Mouse (Mus musculus): ENCODE results near the gene Echs1. TPM values are rescaled to one million over a fixed set of nuclear protein-coding genes. Genes with fewer than 3 reads are reported as not detected.
A peak's percentile ranks its signal among the peaks of the same experiment; 100 is the strongest.

Echs1 gene
- polyA plus RNA-seq, 1 experiment from 2014 or later = 133 TPM

DNA sequence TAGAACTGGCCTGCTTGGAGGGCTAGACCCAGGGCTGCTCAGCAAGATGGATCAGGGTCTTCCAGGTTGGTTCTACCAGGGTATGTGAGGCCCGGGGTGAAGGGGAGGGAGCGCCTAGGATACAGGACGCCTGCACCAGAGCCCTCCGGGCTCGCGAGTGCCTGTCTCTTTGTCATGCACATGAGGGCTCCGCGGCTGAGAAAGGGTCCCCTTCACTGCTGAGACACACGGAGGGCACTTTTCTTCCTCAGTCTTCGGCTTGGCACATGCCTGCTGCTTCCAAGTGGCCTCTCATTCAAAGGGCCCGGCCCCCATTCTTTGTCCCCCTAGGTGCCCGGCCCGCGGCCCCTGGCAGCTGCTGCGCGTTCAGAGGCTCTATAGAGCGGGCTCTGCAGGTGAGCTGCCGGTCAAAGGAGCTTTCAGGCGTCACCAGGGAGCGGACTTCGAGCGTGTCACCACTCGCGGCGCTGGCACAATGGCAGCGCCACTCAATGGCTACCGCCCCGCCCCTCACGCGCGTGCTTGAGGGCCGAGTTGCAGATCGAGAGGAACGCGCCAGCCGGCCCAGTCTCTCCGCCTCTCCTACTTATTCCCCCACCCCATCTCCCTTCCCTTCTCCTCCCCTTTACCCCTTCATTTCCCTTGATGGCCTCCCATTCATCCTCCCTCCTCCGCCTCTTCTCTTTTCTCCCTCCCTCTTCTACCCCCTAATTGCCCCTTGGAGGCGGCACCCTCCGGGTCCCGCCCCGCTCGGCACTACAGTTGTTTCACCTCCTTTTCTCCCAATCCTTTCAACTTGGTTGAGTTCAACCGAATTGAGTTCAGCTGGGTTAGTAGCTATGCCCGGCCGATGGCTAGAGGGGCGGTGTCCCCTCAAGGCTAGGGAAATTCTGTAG is 55.1 kb downstream of the Echs1 start:
- TF ChIP-seq CTCF (IDR thresholded peaks at IDR 0.05) (0 out of 2 replicates have a peak, but pooled peaks have one; percentile 2), EP300 (IDR thresholded peaks at IDR 0.05) (no peak)
- Histone ChIP-seq H3K9me3 (ENCODE audit: low read length) (no peaks in the 10 kb centered on the region), H3K27ac (ENCODE audit: low read length) (no peak overlapping the region), H3K4me2 (replicated peaks; ENCODE audit: low read depth, low read length) (peak overlapping the region; percentile 45), H3K4me3 (ENCODE audit: low read depth, low read length) (peak overlapping the region; percentile 25; the same call in 1 of the 2 replicates), H3K27me3 (replicated peaks; ENCODE audit: insufficient read depth, low read length) (peaks cover 67% of the 10 kb centered on the region), H3K4me1 (ENCODE audit: insufficient read depth, low read depth, low read length) (0 out of 2 replicates have a peak, but pooled peaks cover 8% of the 10 kb centered on the region), H3K9ac (replicated peaks; ENCODE audit: low read depth) (no peak overlapping the region), H3K36me3 (ENCODE audit: insufficient read depth, low read length) (no peaks in the 10 kb centered on the region)
- ATAC-seq (peak; percentile 49), DNase-seq (ENCODE audit: low spot score) (peak; percentile 46)
- 2% methylated on average over 45 of the region's 47 CpGs for WGBS

DNA sequence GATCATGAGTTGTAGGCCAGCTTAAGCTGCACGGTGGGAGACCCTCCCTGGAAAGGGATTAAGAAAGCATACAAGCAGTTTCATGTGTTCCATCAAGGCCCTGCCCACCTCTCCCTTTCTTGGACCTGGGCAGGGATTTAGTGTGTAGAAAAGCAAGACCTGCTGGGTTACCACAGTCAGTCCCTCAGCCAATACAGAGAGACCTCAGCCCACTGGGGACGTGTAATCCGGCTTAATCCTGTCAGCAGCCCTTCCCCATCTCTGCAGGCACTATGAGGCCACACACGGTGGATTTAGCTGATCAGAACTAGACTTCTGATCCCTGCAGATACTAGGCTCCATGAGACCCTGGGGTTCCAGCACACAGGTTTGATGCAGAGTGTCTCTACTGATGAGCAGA is 56.7 kb downstream of the Echs1 start:
- no peaks in the 10 kb centered on the region for H3K36me3 ChIP-seq (ENCODE audit: insufficient read depth, low read length)
- no peak overlapping the region for H3K27ac ChIP-seq (ENCODE audit: low read length)
- ATAC-seq (no peak), DNase-seq (ENCODE audit: low spot score) (no peak)
- H3K9ac ChIP-seq (replicated peaks; ENCODE audit: low read depth) = no peak overlapping the region
- no peak overlapping the region for H3K4me3 ChIP-seq (ENCODE audit: low read depth, low read length)
- H3K4me2 ChIP-seq (replicated peaks; ENCODE audit: low read depth, low read length) = no peak overlapping the region
- TF ChIP-seq CTCF (IDR thresholded peaks at IDR 0.05) = no peak
- TF ChIP-seq EP300 (IDR thresholded peaks at IDR 0.05) = no peak
- H3K27me3 ChIP-seq (replicated peaks; ENCODE audit: insufficient read depth, low read length) = peaks cover 72% of the 10 kb centered on the region
- 42% methylated on average over 4 of the region's 4 CpGs for WGBS
- H3K4me1 ChIP-seq (ENCODE audit: insufficient read depth, low read depth, low read length) = 0 out of 2 replicates have a peak, but pooled peaks cover 8% of the 10 kb centered on the region
- H3K9me3 ChIP-seq (ENCODE audit: low read length) = no peaks in the 10 kb centered on the region

DNA sequence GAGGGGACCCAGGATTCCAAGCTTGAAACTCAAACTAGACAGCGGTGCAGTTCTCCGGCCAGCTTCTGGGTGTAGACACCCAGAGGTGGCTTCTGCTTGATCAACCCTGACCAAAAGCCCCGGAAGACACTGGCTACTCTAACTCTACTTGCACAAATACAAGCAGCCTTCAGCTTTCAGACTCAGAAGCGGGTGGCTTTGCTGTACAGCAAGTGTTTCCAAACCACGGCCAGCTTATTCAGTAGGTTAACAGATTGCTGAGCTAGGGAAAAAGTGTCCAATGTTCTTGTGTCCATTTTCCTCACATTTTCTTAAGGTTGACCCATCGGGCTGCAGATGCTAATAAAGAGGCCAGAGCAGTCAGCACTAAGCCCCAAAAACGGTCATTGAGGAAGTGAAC is 57.7 kb downstream of the Echs1 start:
- Histone ChIP-seq H3K36me3 (ENCODE audit: insufficient read depth, low read length) (no peaks in the 10 kb centered on the region), H3K27me3 (replicated peaks; ENCODE audit: insufficient read depth, low read length) (peaks cover 67% of the 10 kb centered on the region), H3K4me2 (replicated peaks; ENCODE audit: low read depth, low read length) (peak overlapping the region; percentile 57), H3K9me3 (ENCODE audit: low read length) (no peaks in the 10 kb centered on the region), H3K4me1 (ENCODE audit: insufficient read depth, low read depth, low read length) (0 out of 2 replicates have a peak, but pooled peaks cover 8% of the 10 kb centered on the region), H3K27ac (ENCODE audit: low read length) (no peak overlapping the region), H3K4me3 (ENCODE audit: low read depth, low read length) (no peak overlapping the region), H3K9ac (replicated peaks; ENCODE audit: low read depth) (no peak overlapping the region)
- ATAC-seq = no peak
- WGBS = 26% methylated on average over 7 of the region's 7 CpGs
- TF ChIP-seq CTCF (IDR thresholded peaks at IDR 0.05) (no peak), EP300 (IDR thresholded peaks at IDR 0.05) (no peak)
- no peak for DNase-seq (ENCODE audit: low spot score)

DNA sequence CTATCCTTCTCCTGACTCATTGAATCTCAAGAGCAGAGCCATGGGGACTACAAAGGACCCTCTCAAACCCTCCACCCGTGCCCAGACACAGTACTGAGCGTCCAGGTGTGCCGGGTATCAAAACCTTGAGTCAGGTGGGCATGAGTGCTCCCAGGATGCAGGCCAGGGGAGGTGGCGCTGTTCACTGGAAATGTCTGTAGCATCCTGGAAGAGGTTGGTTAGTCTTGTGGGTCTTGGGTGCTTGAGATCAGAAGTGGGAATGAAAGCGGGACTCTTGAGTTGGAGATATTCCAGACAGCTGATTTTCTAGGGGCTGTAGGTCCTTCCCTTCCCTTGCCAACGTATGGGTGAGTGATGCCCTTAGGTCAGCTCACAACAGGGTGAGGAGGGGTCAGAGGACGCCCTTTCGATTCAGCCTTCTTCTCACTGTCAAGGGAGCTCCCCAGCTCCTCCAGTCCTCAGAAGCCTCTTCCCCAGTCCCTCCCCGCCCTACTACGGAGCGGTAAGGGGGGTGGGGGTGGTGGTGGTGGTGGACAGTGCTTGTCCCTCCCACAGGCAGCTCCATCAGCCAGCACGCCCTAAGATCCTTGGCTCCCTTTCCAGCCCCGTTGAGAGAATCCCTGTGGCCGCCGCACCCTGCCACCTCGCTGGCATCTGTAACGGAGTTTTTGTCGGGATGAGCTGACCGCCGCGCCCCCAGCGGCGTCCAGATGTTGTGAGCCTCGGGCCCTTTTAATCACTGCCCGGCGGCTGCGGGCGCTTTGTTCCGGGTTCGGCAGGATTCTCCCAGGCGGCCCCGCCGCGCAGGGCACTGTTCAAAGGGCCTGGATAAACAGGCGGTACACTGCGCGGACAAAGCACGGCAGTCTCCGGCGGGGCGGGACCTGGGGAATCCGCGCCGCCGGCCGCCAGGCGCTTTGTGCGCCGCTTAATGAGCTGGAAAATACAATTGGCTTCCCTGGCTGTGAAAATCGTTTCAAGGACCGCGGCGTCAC is 58.6 kb downstream of the Echs1 start:
- no peaks in the 10 kb centered on the region for H3K9me3 ChIP-seq (ENCODE audit: low read length)
- H3K27me3 ChIP-seq (replicated peaks; ENCODE audit: insufficient read depth, low read length) = peaks cover 64% of the 10 kb centered on the region
- peak; percentile 20; the same call in 1 of the 2 replicates for TF ChIP-seq CTCF (IDR thresholded peaks at IDR 0.05)
- no peak for TF ChIP-seq EP300 (IDR thresholded peaks at IDR 0.05)
- 3% methylated on average over 52 of the region's 53 CpGs for WGBS
- no peak overlapping the region for H3K27ac ChIP-seq (ENCODE audit: low read length)
- no peaks in the 10 kb centered on the region for H3K36me3 ChIP-seq (ENCODE audit: insufficient read depth, low read length)
- H3K4me1 ChIP-seq (ENCODE audit: insufficient read depth, low read depth, low read length) = 0 out of 2 replicates have a peak, but pooled peaks cover 8% of the 10 kb centered on the region
- H3K9ac ChIP-seq (replicated peaks; ENCODE audit: low read depth) = no peak overlapping the region
- ATAC-seq (peak; percentile 46; the same call in 1 of the 2 replicates), DNase-seq (ENCODE audit: low spot score) (peak; percentile 25)
- peak overlapping the region; percentile 57 for H3K4me2 ChIP-seq (replicated peaks; ENCODE audit: low read depth, low read length)
- peak overlapping the region; percentile 29 for H3K4me3 ChIP-seq (ENCODE audit: low read depth, low read length)

Other genes starting within 250 kb of the Echs1 start
- gene Kndc1, start 221.8 kb downstream of the Echs1 start, polyA plus RNA-seq (2015; fragmentation: Nextera tagmentation; extraction: Ambion mirVana) = 0.97 and 0.98 TPM in 2 replicates
- not detected in 2 replicates for gene Utf1, start 172.7 kb downstream of the Echs1 start, polyA plus RNA-seq (2015; fragmentation: Nextera tagmentation; extraction: Ambion mirVana)
- 5.6 and 7.3 TPM in 2 replicates for gene 6430531B16Rik, start 137.7 kb downstream of the Echs1 start, polyA plus RNA-seq (2015; fragmentation: Nextera tagmentation; extraction: Ambion mirVana)
- gene Adam8, start 123.9 kb downstream of the Echs1 start, polyA plus RNA-seq (2015; fragmentation: Nextera tagmentation; extraction: Ambion mirVana) = 5.8 and 7.0 TPM in 2 replicates
- 21.5 and 23.0 TPM in 2 replicates for gene Zfp511, start 80.1 kb downstream of the Echs1 start, polyA plus RNA-seq (2015; fragmentation: Nextera tagmentation; extraction: Ambion mirVana)
- 20.8 and 22.4 TPM in 2 replicates for gene Tubgcp2, start 79.8 kb downstream of the Echs1 start, polyA plus RNA-seq (2015; fragmentation: Nextera tagmentation; extraction: Ambion mirVana)
- not detected in 2 replicates for gene Msx3, start 67.4 kb downstream of the Echs1 start, polyA plus RNA-seq (2015; fragmentation: Nextera tagmentation; extraction: Ambion mirVana)
- 0.29 TPM in 2 replicates for gene Caly, start 33.9 kb downstream of the Echs1 start, polyA plus RNA-seq (2015; fragmentation: Nextera tagmentation; extraction: Ambion mirVana)
- not detected in 2 replicates for gene Prap1, start 23.1 kb downstream of the Echs1 start, polyA plus RNA-seq (2015; fragmentation: Nextera tagmentation; extraction: Ambion mirVana)
- gene Fuom, start 14.0 kb downstream of the Echs1 start, polyA plus RNA-seq (2015; fragmentation: Nextera tagmentation; extraction: Ambion mirVana) = 18.8 and 19.0 TPM in 2 replicates
- 16.1 and 17.3 TPM in 2 replicates for gene Paox, start 677 bp downstream of the Echs1 start, polyA plus RNA-seq (2015; fragmentation: Nextera tagmentation; extraction: Ambion mirVana)
- 15.9 and 20.7 TPM in 2 replicates for gene Mtg1, start 21.1 kb upstream of the Echs1 start, polyA plus RNA-seq (2015; fragmentation: Nextera tagmentation; extraction: Ambion mirVana)
- 0.10 and 0.19 TPM in 2 replicates for gene Sprn, start 38.4 kb upstream of the Echs1 start, polyA plus RNA-seq (2015; fragmentation: Nextera tagmentation; extraction: Ambion mirVana)
- gene Olfr522, start 48.3 kb upstream of the Echs1 start, polyA plus RNA-seq (2015; fragmentation: Nextera tagmentation; extraction: Ambion mirVana) = not detected in 2 replicates
- gene Olfr523, start 56.7 kb upstream of the Echs1 start, polyA plus RNA-seq (2015; fragmentation: Nextera tagmentation; extraction: Ambion mirVana) = not detected in 2 replicates
- gene Olfr524, start 89.5 kb upstream of the Echs1 start, polyA plus RNA-seq (2015; fragmentation: Nextera tagmentation; extraction: Ambion mirVana) = not detected in 2 replicates
- 0.23 and 0.56 TPM in 2 replicates for gene Cd163l1, start 101.8 kb upstream of the Echs1 start, polyA plus RNA-seq (2015; fragmentation: Nextera tagmentation; extraction: Ambion mirVana)
- gene 5830411N06Rik, start 130.8 kb upstream of the Echs1 start, polyA plus RNA-seq (2015; fragmentation: Nextera tagmentation; extraction: Ambion mirVana) = 0.05 TPM in 1 of 2 replicates, not detected in the other
- gene Olfr525, start 204.4 kb upstream of the Echs1 start, polyA plus RNA-seq (2015; fragmentation: Nextera tagmentation; extraction: Ambion mirVana) = not detected in 2 replicates
- gene Olfr527, start 217.5 kb upstream of the Echs1 start, polyA plus RNA-seq (2015; fragmentation: Nextera tagmentation; extraction: Ambion mirVana) = not detected in 2 replicates
- not detected in 2 replicates for gene Olfr60, start 245.2 kb upstream of the Echs1 start, polyA plus RNA-seq (2015; fragmentation: Nextera tagmentation; extraction: Ambion mirVana)

All from lung, postnatal 0 days (tissue).